Mouse (Mus musculus) mouse embryonic stem cell (cell line): Measurements from ENCODE around the gene Pigp.

Source experiments
- in situ Hi-C, 2 experiments: fragments of 300-500 bp; cut with MboI; formaldehyde crosslinking; loops; 1 replicate in 1 of 2; 3 replicates in 1 of 2; pipeline ENCODE4 v1.14.3; 2019 to 2020; ENCODE audit warnings: low sequenced_read_pairs in 2 of 2, low pct_unique_long_range_greater_than_20kb in 1 of 2, mixed read lengths in 1 of 2; ENCODE audit not compliant: unreplicated experiment in 1 of 2

Gene Pigp

DNA sequence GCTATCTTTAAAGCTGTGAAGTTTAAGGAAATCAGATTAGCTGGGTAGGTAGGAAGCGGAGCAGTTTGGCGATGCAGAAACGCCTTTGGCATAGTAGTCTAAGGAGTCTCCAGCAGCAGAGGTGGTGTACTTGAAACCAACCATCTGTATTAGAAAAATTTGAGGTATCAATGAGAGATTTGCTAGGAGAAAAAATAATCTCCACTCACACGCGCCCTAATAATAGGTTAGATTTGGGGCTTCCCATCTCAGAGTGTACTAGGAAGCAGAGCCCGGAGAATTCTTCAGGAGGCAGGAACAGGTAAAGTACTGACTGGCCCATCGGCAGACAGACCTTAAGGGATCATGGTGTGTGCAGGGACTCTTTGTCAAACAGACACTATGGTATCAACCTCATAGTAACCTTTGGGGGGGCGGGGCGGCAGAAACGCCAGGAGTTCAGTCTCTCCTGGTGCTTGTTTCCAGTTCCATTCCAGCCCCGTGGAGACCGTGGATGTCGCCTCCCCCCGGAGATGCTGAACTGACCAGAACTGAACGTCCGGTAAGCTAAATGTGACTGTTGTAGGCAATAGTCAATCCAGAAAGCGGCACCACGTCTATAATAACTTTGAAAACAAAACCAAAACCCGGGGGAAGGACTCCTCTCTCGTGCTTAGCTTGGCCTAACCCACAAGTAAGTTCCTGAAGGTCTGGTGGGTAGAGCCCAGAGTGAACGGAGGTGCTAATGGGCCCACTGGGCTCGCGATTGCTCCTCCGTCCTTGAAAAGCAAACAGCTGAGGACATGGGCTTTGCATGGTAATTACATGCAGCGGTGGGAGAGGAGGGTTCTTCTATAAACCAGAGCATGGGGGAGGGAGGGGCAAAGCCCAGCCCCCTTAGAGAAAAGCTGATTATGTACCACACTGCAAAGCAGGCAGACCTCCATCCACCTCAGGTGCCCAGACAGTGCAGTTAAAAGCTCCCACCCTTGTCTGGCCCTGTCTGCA lies 42.5 kb downstream of the Pigp start:
- in situ Hi-C loops, result loop anchor here in 1 of 2 experiments (5.0 kb wide), 1 partner anchor 237 kb away; no protein-coding TSS in a partner anchor

GRCm38 (mm10) chr16:94327781-94328711 lies 43.6 kb downstream of the Pigp start, which contains the start of gene Ripply3:
Gene Ripply3, plus strand, starts transcription at chr16:94328420.
- in situ Hi-C loops, result loop anchor here in 1 of 2 experiments (5.0 kb wide), 1 partner anchor 236 kb away; no protein-coding TSS in a partner anchor

- in situ Hi-C loops, result loop anchor here in 1 of 2 experiments (5.0 kb wide), 1 partner anchor 234 kb away; no protein-coding TSS in a partner anchor
Measured at GRCm38 (mm10) chr16:94326008-94326407, 45.6 kb downstream of the Pigp start.

DNA sequence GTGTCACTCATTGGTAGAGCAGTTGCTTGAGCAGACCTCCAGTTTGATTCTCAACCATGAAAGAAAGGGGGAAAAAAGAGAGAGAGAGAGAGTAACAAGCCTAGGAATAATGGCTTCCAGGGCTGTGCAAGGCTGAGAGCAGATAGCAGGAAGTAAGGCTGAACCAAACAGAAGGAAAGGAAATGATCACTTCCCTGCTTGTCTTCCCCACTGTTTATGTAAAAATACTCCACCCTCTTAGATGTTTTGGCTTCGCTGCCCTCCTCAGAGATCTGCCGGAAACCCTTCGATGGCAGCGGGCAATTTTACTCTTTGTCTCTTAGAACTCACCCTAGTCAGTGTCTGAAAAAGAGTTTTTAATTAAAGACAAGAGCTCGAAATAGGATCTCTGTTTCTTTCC lies 48.0 kb downstream of the Pigp start:
- in situ Hi-C loops, result no loop called here

DNA sequence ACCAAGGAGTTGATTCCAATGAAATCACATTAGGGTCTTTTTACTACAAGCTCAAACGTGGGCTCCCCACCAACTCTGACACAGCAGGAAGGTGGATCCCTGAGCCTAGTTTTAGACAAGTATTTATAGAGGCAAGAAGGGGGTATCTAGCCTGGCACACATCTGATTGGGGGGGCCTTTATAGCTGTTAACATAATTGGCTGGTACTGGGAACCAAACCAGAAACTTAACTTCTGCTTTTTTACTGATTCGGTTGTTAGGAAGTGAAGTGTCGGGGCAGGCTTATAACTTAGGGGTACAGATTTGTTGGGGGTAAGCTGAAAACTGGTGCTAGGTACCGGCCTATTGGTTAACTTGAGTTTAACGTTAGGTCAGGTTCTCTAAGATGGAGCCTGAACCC lies 51.4 kb downstream of the Pigp start:
- in situ Hi-C loops, result no loop called here

GRCm38 (mm10) chr16:94317752-94318151 lies 53.9 kb downstream of the Pigp start:
- in situ Hi-C loops, result no loop called here

DNA sequence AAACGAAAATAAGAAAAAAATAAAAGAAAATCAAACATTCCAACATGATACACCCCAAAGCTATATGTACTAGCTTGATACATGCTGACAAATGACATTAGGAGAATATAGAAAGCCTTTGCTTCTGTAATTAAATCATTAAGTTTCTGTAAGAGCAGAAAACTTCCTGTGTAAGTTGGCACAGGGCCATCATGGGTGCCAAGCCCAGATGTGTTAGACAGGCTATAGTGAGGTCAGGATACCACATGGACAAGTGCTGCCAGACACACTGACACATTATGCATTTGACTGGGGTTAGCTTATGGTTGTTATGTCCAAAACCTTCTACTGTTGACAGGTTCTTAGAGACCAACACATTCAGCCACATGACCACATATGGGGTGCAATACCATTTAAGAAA lies 56.4 kb downstream of the Pigp start:
- in situ Hi-C loops, result no loop called here

DNA sequence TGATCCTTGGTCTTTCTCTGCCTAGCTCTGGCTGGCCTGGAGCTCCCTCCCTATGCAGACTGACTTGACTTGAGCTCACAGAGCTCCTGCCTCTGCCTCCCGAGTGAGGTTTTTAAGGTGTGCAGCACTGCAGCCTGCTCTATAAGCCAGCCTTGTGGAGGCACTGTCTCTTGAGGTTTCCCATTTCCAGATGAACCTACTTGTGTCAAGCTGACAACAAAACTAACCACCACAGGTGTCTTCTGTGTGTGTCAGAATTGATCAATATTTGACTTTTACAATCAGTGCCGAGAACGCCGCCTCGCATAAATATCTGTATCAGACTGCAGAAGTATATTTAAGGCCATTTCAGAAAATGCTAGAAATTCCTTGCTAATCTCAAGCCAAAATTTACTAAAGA lies 57.0 kb downstream of the Pigp start:
- in situ Hi-C loops, result no loop called here

DNA sequence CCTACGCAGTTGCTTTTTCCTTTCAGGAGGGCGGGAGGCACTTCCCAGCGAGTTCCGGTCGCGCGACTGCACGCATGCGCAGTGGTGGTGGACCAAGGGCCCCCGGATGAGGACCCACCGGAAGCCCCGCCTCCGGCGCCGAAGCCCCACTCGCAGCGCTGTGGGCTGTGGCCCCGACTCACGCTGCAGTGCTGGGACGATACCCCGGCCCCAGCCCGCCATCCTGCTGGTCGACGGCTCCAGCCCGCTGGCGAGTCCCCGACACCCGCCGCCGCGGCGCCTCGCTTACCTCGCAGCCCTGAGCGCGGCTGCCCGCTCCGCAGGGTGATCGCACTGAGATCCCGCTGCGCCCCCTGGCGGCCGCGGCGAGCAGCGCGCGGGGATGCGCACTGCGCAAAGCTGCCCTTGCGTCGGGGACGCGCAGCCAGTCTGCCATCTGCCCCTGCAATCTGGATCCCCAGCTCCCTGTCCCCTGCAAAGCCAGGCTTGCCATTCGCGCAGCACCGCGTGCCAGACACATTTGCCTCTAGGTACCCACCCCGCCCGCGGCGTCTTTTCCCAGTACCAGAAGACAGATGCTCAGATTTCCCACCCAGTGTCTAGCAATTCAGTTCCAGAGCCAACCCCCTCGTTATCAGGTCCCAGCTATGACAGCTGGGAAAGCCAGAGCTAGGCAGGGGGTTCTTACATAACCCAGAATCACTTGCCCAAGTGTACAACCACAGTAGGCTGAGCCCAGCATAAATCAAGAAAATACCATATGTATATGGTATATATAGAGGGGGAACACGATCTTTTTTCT lies 58.2 kb downstream of the Pigp start, which contains the start of gene Hlcs:
TSS of gene Hlcs (minus strand) at position 343 of the 802 bp plus-strand sequence.
- in situ Hi-C loops, result no loop called here

DNA sequence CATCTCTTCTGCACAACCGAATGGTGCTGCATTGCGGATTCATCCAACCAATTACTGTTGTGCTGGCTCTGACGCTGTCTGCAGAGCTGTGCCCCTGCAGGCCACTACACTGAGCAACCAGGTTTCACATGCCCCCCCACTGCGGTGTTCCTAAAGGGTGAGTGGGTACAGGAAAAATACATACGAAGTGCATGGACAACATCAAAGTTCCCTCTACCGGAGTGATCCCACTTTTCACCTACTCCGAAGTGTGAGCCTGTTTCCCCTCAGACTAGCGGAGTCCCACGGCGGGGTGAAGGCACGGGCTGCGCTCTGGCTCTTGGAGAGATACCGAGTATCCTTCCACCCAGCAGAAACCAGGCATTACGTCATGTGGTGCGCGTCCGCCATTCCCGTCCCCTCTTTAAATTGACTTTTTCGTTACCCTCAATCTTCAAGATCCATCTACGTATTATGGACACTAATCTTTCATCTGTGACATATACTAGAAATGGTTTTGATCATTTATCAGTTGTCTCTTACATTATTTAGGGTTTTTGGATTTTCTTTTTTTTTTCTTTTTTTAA lies 58.9 kb downstream of the Pigp start:
- in situ Hi-C loops, result no loop called here

DNA sequence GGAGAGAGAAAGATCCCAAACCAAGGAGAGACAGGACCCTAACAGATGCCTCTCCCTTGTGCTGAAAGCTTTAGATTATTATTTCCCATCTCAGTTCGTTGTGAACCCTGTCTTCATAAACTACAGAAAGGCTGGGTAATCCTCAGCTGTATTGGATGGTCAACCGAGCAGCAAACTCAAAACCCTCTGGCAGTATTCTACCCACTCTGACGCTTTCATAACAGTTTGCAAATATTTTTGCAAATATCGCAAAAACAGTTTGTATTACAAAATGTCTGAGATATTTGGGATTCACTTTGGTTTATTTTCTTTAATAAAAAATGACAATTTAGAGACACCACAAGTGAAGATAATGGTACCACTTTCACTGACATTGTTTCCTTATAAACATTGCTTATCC lies 59.7 kb downstream of the Pigp start:
- in situ Hi-C loops, result no loop called here

DNA sequence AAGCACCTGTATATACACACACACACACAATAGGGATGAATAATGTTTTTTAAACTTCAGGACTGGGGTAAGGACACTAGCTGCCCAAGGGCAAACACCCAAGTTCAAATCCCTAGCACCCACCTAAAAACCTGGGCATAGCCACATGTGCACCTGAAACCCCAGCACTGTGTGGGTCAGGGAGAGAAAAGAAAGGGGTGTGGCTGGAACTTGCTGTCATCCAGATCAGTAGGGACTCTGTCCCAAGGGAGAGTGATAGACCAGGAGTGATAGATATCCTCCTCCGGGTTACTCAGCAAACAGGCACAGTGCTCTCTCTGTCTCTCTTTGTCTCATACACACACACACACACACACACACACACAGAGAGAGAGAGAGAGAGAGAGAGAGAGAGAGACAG lies 60.2 kb downstream of the Pigp start:
- in situ Hi-C loops, result no loop called here

DNA sequence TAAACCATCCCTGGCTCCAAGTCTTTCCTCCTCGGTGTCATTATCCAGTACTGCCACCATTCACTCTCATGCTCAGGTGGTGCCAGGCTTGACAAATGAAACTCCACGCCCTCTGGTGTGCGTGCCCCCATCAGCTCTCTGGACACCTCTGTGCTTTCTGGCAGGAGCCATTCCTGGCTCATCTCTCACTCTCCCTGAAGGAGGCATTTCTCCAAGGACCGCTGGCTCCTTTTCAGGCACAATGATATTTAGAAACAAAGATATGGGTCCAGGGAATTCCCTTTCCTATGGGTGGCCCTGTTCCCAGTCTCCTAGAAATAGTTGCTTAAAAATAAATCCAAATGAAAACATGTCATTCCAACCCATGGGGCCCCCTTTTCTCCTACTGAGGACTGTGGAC lies 62.6 kb downstream of the Pigp start:
- in situ Hi-C loops, result no loop called here
